Mouse (Mus musculus) embryonic facial prominence, embryonic 12.5 days (tissue): ENCODE measurements around the gene Arhgef7. TPM values are rescaled to one million over a fixed set of nuclear protein-coding genes. Genes with fewer than 3 reads are reported as not detected.

Experiments used
- ATAC-seq: fragments of 200-750 bp; cut with Nextera tagmentation; 2 replicates; pipeline ENCODE4 v1.8.0; 2017; ENCODE audit not compliant: insufficient number of reproducible peaks, insufficient read depth, low FRiP score, low TSS enrichment
- H3K27ac ChIP-seq: fragments of 300-500 bp; sonication (generic); 2 replicates; pipeline ENCODE4 v1.5.1; 2016; ENCODE audit warnings: mild to moderate bottlenecking
- H3K27me3 ChIP-seq: fragments of 300-500 bp; sonication (generic); 2 replicates; pipeline ENCODE4 v1.6.1; 2016; ENCODE audit warnings: mild to moderate bottlenecking, moderate library complexity
- H3K36me3 ChIP-seq: fragments of 300-500 bp; sonication (generic); 2 replicates; pipeline ENCODE4 v1.6.1; 2016; ENCODE audit warnings: mild to moderate bottlenecking
- H3K4me1 ChIP-seq: fragments of 300-500 bp; sonication (generic); 2 replicates; pipeline ENCODE4 v1.6.1; 2016
- H3K4me2 ChIP-seq: fragments of 300-500 bp; sonication (generic); replicated peaks from 2 replicates; pipeline ENCODE4 v1.6.1; 2016; ENCODE audit warnings: mild to moderate bottlenecking, moderate library complexity
- H3K4me3 ChIP-seq: fragments of 300-500 bp; sonication (generic); 2 replicates; pipeline ENCODE4 v1.5.1; 2016; ENCODE audit warnings: mild to moderate bottlenecking
- H3K9ac ChIP-seq: fragments of 300-500 bp; sonication (generic); 2 replicates; pipeline ENCODE4 v1.6.1; 2016; ENCODE audit warnings: mild to moderate bottlenecking, moderate library complexity
- H3K9me3 ChIP-seq: fragments of 300-500 bp; sonication (generic); 2 replicates; pipeline ENCODE4 v1.6.1; 2016; ENCODE audit warnings: mild to moderate bottlenecking, moderate library complexity
- WGBS: fragments of 180-500 bp; shearing (Covaris S2); methylation state at CpG from one replicate; pipeline ENCODE4 v1.1.7; 2016; 5-methylcytosine and 5-hydroxymethylcytosine counted together
- polyA plus RNA-seq: library from polyadenylated mRNA; unstranded; fragments of >200 nt; fragmentation: Nextera tagmentation; extraction: Ambion mirVana; gene quantifications from 2 replicates; pipeline ENCODE4 v1.2.1, GENCODE M21; 2016

Arhgef7 gene
- polyA plus RNA-seq, 1 experiment from 2014 or later, result 55.0 TPM

DNA sequence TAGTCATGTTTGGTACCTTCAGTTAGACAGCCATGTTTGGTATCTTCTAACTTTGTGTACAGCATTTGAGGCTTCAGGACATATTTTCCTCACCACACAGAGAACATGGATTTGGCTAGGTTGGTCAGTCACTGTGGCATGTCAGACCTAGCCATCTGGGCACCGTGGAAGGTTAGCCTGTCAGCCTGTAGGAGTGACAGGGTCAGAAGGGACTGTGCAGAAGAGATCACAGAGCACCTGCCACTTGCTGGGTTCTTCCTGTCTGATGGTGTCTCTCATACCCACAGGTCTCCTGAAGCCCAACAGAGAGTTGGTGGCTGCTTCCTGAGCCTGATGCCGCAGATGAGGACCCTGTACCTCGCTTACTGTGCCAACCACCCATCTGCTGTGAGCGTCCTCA, 77.4 kb downstream of the Arhgef7 start:
- H3K9ac ChIP-seq, result no peak overlapping the region
- H3K4me2 ChIP-seq, result no peak overlapping the region
- 91% methylated on average over 4 of the region's 4 CpGs for WGBS
- H3K36me3 ChIP-seq, result peaks cover 80% of the 10 kb centered on the region
- no peak overlapping the region for H3K4me3 ChIP-seq
- no peaks in the 10 kb centered on the region for H3K4me1 ChIP-seq
- no peaks in the 10 kb centered on the region for H3K27me3 ChIP-seq
- no peaks in the 10 kb centered on the region for H3K9me3 ChIP-seq
- H3K27ac ChIP-seq, result no peak overlapping the region
- no peak for ATAC-seq

DNA sequence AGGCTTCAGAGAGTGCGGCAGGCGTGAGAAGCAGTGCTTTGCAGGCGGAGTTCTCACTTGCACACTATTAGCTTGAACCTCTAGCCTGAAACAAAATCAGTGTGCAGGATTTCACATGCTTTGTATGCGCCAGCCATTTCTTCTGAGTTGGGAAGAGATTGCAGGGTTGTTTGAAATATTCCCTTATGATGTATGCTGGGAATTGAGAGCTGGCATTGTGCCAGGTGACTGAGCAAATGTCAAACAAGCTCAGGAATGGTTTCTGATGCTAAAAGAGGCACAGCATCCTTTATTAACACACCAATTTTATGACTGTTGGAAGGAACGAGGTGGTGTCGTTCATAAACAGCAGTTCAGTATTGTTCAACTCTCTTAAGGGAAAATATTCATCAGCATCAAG, 78.7 kb downstream of the Arhgef7 start:
- Histone ChIP-seq H3K36me3 (peaks cover 85% of the 10 kb centered on the region), H3K4me2 (no peak overlapping the region), H3K9me3 (no peaks in the 10 kb centered on the region), H3K9ac (no peak overlapping the region), H3K27ac (no peak overlapping the region), H3K27me3 (no peaks in the 10 kb centered on the region), H3K4me3 (no peak overlapping the region), H3K4me1 (no peaks in the 10 kb centered on the region)
- ATAC-seq, result no peak
- WGBS, result 88% methylated on average over 6 of the region's 6 CpGs

DNA sequence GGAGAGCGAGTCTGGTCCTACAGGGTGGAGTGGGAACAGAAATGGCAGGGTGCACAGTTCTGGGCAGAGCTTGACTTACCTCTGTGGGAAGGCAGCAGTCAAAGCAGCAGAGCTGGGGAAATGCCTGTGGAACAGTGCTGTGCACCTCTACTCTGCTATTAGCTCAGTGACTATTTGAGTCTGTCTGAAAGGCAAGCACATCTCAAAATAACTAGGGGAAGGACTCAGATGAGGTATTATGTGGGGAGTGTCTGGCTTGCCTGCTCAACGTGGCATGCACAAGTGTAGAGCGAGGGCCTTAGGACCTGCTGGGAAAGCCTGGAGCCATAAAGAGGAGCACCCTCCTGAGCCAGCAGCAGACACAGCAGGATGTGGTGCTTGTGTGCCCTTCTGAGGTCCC, 79.8 kb downstream of the Arhgef7 start:
- Histone ChIP-seq H3K27me3 (no peaks in the 10 kb centered on the region), H3K36me3 (peaks cover 82% of the 10 kb centered on the region), H3K4me3 (no peak overlapping the region), H3K27ac (no peak overlapping the region), H3K9ac (no peak overlapping the region), H3K4me2 (no peak overlapping the region), H3K9me3 (no peaks in the 10 kb centered on the region), H3K4me1 (no peaks in the 10 kb centered on the region)
- no peak for ATAC-seq
- WGBS, result 90% methylated on average over 3 of the region's 3 CpGs

DNA sequence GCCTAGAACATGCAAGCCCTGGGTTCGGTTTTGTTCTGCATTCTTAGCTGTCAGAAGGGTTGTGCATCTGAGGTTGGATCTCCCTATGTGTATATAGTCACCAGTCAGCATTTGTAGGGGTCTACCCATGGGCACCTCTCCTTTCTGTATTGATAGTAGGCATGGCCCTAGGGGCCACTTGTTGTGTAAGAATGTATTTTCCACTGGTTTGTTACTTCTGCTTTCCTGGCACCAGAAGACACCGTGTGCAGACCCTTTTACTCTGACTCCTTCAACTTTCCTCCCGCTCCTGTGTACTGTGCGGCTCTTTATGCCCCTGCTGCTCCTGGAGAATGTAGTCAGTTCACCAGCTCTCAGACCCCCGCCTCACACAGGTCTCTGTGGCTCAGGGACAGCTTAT, 80.5 kb downstream of the Arhgef7 start:
- Histone ChIP-seq H3K27me3 (no peaks in the 10 kb centered on the region), H3K36me3 (peaks cover 80% of the 10 kb centered on the region), H3K4me2 (no peak overlapping the region), H3K9ac (no peak overlapping the region), H3K27ac (no peak overlapping the region), H3K4me3 (no peak overlapping the region), H3K4me1 (no peaks in the 10 kb centered on the region), H3K9me3 (no peaks in the 10 kb centered on the region)
- no peak for ATAC-seq
- WGBS, result 95% methylated on average over 5 of the region's 5 CpGs

DNA sequence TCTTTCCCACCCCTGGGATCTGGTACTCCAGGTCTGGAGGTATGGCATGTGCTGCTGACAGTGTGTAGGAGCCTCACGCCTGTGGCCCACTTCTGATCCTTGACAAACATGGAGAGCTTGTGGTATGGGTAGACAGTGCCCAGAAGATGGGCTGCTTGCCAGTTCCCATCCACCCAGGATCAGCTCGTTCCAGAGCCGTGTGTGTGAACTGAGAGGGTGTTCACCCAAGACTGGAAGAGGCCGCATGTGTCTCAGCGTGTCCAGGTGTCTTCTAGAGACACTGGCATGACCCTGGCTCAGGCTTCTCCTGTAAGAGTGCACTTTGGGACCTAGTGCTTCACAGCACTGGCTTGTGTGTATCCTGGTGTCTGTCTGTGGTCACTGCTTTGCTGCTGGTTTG, 82.9 kb downstream of the Arhgef7 start:
- ATAC-seq, result no peak
- no peak overlapping the region for H3K9ac ChIP-seq
- H3K4me1 ChIP-seq, result no peaks in the 10 kb centered on the region
- 94% methylated on average over 5 of the region's 5 CpGs for WGBS
- H3K4me2 ChIP-seq, result no peak overlapping the region
- no peaks in the 10 kb centered on the region for H3K27me3 ChIP-seq
- H3K4me3 ChIP-seq, result no peak overlapping the region
- no peak overlapping the region for H3K27ac ChIP-seq
- no peaks in the 10 kb centered on the region for H3K9me3 ChIP-seq
- H3K36me3 ChIP-seq, result peaks cover 82% of the 10 kb centered on the region

DNA sequence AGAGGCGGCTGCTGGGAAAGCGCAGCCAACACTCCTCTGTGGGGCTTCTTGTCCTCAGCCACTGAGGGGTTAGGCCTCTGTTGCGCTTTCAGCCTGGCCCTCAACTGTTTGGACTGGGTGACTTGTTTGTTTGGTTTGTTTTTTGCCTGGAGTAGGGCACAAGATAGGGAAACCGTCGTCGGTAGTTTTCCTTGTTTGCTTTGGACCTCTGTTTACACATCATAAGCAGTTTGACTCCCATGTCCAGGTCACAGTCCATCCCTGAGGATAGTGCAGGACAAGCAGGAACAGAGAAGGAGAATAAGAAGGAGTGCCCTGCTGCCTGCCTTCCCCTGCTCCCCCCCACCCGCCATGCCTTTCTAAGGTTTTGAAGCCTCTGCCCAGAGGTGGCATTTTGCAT, 86.3 kb downstream of the Arhgef7 start:
- WGBS, result 83% methylated on average over 7 of the region's 7 CpGs
- Histone ChIP-seq H3K27me3 (no peaks in the 10 kb centered on the region), H3K36me3 (peaks cover 87% of the 10 kb centered on the region), H3K27ac (no peak overlapping the region), H3K9me3 (no peaks in the 10 kb centered on the region), H3K4me2 (no peak overlapping the region), H3K9ac (no peak overlapping the region), H3K4me3 (no peak overlapping the region), H3K4me1 (no peaks in the 10 kb centered on the region)
- ATAC-seq, result no peak

DNA sequence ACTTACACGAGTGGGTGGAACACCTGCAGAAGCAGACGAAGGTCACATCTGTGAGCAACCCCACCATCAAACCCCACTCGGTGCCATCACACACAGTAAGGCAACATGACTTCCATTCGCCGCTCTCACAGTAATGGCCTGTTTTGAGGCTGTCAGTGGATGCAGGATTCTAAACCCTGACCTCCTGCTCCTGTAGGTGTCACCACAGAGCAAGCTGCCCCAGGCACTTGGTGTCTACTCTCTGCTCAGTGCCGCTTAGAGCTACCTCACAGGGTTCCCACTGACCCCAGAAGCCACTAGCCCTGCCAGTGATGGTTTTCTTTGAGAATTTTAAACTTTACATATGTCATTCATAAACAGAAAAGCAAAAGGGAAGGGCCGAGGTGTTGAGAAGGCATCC, 87.7 kb downstream of the Arhgef7 start:
- no peak overlapping the region for H3K27ac ChIP-seq
- no peaks in the 10 kb centered on the region for H3K27me3 ChIP-seq
- peaks cover 87% of the 10 kb centered on the region for H3K36me3 ChIP-seq
- WGBS, result 82% methylated on average over 7 of the region's 7 CpGs
- H3K9ac ChIP-seq, result no peak overlapping the region
- no peaks in the 10 kb centered on the region for H3K4me1 ChIP-seq
- H3K4me3 ChIP-seq, result no peak overlapping the region
- H3K9me3 ChIP-seq, result no peaks in the 10 kb centered on the region
- 0 out of 2 replicates have a peak, but pooled peaks have one; percentile 22 for ATAC-seq
- H3K4me2 ChIP-seq, result no peak overlapping the region

DNA sequence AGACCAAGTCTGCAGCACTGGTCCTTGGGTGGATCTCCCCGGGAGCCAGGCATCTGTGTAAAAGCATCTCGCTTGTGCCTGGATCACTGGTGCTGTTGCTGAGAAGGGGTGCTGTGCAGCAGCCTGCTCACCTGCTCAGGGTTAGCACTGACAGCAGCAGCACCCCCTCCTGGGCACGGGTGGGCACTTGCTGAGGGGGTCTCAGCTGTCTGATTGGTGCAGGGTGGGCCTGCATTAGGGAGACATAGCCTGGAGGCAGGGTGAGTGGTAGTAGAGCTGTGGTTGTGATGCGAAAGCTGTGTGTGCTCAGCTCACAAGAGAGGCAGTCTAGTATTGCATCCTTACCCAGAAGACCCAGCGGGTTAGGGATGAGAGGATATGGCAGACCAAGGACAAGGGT, 92.6 kb downstream of the Arhgef7 start:
- Histone ChIP-seq H3K4me2 (no peak overlapping the region), H3K9me3 (no peaks in the 10 kb centered on the region), H3K9ac (no peak overlapping the region), H3K27me3 (no peaks in the 10 kb centered on the region), H3K4me3 (no peak overlapping the region), H3K36me3 (peaks cover 89% of the 10 kb centered on the region), H3K4me1 (no peaks in the 10 kb centered on the region), H3K27ac (no peak overlapping the region)
- no peak for ATAC-seq
- 86% methylated on average over 5 of the region's 5 CpGs for WGBS

DNA sequence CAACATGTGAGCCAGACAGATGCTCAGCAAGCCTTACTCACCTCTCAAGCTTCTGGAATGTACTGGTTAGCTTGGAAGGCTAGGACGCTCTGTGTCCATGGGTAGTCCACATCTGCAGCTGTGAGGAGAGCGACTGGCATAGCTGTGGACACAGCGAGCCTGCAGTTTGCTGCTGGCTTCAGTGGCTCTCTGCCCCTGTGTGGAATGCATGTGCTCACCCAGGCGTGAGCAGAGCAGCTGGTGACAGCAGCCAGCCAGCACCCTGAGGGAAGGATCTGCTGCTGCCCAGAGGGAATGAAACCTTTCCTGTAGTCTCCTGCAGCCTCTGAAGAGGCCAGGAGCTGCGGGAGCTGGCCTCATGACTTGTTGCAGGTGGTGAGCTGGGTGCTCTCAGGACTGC, 93.0 kb downstream of the Arhgef7 start:
- no peak overlapping the region for H3K4me3 ChIP-seq
- peaks cover 89% of the 10 kb centered on the region for H3K36me3 ChIP-seq
- WGBS, result 89% methylated on average over 5 of the region's 5 CpGs
- no peak overlapping the region for H3K27ac ChIP-seq
- no peaks in the 10 kb centered on the region for H3K9me3 ChIP-seq
- no peak overlapping the region for H3K4me2 ChIP-seq
- H3K27me3 ChIP-seq, result no peaks in the 10 kb centered on the region
- H3K9ac ChIP-seq, result no peak overlapping the region
- no peaks in the 10 kb centered on the region for H3K4me1 ChIP-seq
- ATAC-seq, result no peak

DNA sequence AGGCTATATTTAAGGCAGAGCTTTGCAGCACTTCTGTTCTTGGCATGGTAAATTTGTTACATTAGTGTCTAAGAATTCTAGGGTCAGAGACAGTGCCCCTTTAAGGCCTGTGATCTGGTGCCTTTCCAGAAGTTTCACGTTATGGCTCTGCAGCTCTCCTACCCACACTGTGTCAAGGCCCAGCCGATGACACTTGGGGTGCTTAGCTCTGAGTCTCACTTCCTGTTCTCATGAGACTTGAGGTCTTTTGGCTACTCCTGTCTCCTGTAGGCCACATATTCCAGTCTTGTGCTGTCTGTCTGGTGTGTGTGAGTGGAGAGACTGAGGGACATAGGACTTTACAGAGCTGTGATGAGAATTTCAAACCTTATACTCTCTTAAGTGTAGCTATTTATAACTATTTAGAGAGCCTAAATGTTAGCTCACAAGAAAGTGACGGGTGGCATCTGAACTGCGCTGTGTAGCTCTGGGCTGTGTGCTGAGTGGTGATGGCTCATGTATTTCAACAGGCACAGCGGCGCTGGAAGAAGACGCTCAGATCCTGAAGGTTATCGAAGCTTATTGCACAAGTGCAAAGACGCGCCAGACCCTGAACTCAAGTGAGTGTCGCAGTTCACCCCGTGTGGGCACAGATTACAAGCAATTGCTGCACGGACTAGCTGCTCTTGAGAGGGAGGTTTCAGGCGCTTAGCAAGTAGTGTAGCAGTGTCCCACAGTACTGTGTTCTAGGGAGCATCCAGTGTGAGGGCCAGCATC, 94.1 kb downstream of the Arhgef7 start:
- no peak for ATAC-seq
- WGBS, result 90% methylated on average over 14 of the region's 14 CpGs
- Histone ChIP-seq H3K9me3 (no peaks in the 10 kb centered on the region), H3K4me3 (no peak overlapping the region), H3K27me3 (no peaks in the 10 kb centered on the region), H3K4me1 (no peaks in the 10 kb centered on the region), H3K27ac (no peak overlapping the region), H3K36me3 (peaks cover 88% of the 10 kb centered on the region), H3K9ac (no peak overlapping the region), H3K4me2 (no peak overlapping the region)

DNA sequence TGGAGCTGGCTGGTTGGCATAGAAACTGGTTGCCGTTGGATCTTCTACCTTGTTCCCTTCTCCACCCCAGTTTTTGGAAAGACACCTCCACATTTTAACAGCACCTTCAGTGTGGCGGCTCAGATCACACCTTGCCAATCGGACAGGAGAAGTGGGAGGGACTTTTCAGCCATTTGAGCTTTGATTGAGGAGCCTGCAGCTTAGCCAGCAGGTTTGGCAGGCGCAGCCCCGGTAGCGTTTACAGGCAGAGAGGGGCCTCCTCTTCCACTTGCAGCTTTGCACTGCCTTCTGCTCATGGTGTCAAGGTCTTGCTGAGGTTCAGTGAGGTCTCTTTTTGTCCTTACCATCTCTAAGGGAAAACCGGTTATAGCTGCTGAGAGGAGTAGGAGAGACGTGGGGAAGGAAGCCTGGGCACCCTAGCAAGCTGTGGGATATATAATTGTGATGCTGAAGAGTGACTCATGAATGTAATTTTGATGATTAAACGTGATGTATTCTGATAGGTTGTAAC, 95.1 kb downstream of the Arhgef7 start:
- H3K4me1 ChIP-seq, result no peaks in the 10 kb centered on the region
- no peak for ATAC-seq
- no peak overlapping the region for H3K4me2 ChIP-seq
- no peak overlapping the region for H3K4me3 ChIP-seq
- WGBS, result 75% methylated on average over 9 of the region's 9 CpGs
- H3K36me3 ChIP-seq, result peaks cover 81% of the 10 kb centered on the region
- no peaks in the 10 kb centered on the region for H3K9me3 ChIP-seq
- H3K27ac ChIP-seq, result no peak overlapping the region
- H3K9ac ChIP-seq, result no peak overlapping the region
- no peaks in the 10 kb centered on the region for H3K27me3 ChIP-seq

DNA sequence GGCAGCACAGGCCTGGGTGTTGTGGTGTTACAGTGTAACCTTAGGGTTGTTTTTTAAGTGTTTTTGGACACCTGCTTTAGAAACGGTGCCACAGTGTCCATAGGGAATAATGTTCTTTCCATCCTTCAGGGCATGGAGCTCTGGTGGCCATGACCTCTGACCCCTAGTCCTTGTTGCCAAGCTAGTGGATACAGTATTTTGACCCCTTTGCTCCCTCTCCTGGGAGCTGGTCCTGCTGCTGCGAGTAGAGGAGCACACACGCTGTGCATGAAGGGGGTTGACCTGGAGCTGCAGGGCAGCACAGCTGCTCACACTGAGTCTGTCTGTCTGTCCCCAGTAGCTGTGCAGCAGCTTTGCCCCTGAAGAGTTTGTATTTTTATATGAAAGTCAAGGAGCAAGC, 98.2 kb downstream of the Arhgef7 start:
- WGBS, result 41% methylated on average over 3 of the region's 3 CpGs
- H3K4me2 ChIP-seq, result no peak overlapping the region
- ATAC-seq, result no peak
- no peaks in the 10 kb centered on the region for H3K4me1 ChIP-seq
- no peaks in the 10 kb centered on the region for H3K9me3 ChIP-seq
- H3K36me3 ChIP-seq, result peaks cover 70% of the 10 kb centered on the region
- H3K27me3 ChIP-seq, result no peaks in the 10 kb centered on the region
- H3K9ac ChIP-seq, result no peak overlapping the region
- H3K4me3 ChIP-seq, result no peak overlapping the region
- H3K27ac ChIP-seq, result no peak overlapping the region
